Mouse (Mus musculus): Measurements from ENCODE around the gene Slc6a6. TPM values are rescaled to one million over a fixed set of nuclear protein-coding genes. Genes with fewer than 3 reads are reported as not detected.

Slc6a6 gene
- total and polyA plus RNA-seq, 3 experiments: 28.4 to 56.0 (median 31.3) TPM

GRCm38 (mm10) chr6:91655244-91655643 is 28.6 kb upstream of the Slc6a6 start:
- H3K27ac ChIP-seq (ENCODE audit: insufficient read depth, low read depth): no peak overlapping the region
- peaks cover 2 to 27% of the 10 kb centered on the region in 2 experiments; a peak in 3 of 4 replicates for H3K4me1 ChIP-seq (ENCODE audit: control insufficient read depth in 1 of 2, insufficient read depth in 2 of 2)
- TF ChIP-seq TBP (conservative IDR thresholded peaks at IDR 0.05; ENCODE audit: low read depth, low read length) (no peak), SIN3A (IDR thresholded peaks at IDR 0.05; ENCODE audit: low read length) (no peak), NELFE (IDR thresholded peaks at IDR 0.05; ENCODE audit: low read depth, low read length) (no peak), MAZ (IDR thresholded peaks at IDR 0.05; ENCODE audit: low read depth, low read length) (no peak), USF1 (IDR thresholded peaks at IDR 0.05; ENCODE audit: low read depth, low read length) (no peak), MEF2A (IDR thresholded peaks at IDR 0.05; ENCODE audit: borderline replicate concordance, low read depth, low read length) (no peak), MXI1 (IDR thresholded peaks at IDR 0.05; ENCODE audit: low read depth, low read length) (no peak), MYC (IDR thresholded peaks at IDR 0.05; ENCODE audit: low read depth, low read length) (no peak), JUN (IDR thresholded peaks at IDR 0.05; ENCODE audit: insufficient read depth, low read depth, low read length) (no peak), POLR2AphosphoS2 (IDR thresholded peaks at IDR 0.05; ENCODE audit: low read depth, low read length) (no peak), USF2 (conservative IDR thresholded peaks at IDR 0.05; ENCODE audit: low read depth, low read length) (no peak), ZC3H11A (IDR thresholded peaks at IDR 0.05; ENCODE audit: low read depth, low read length) (no peak), MAFK (IDR thresholded peaks at IDR 0.05; ENCODE audit: insufficient replicate concordance, low read length) (no peak), GABPA (IDR thresholded peaks at IDR 0.05; ENCODE audit: insufficient replicate concordance, low read depth, low read length) (no peak), RAD21 (IDR thresholded peaks at IDR 0.05; ENCODE audit: low read depth, low read length) (no peak), KAT2A (IDR thresholded peaks at IDR 0.05; ENCODE audit: insufficient replicate concordance, low read length) (no peak), HCFC1 (IDR thresholded peaks at IDR 0.05; ENCODE audit: low read depth, low read length) (no peak), PAX5 (IDR thresholded peaks at IDR 0.05; ENCODE audit: low read length) (no peak), ZKSCAN1 (IDR thresholded peaks at IDR 0.05; ENCODE audit: borderline replicate concordance, low read depth, low read length) (no peak), CTCF (conservative IDR thresholded peaks at IDR 0.05 in 1 of 2, IDR thresholded peaks at IDR 0.05 in 1 of 2; ENCODE audit: low read depth in 2 of 2, low read length in 2 of 2) (no peak)
- no peaks in the 10 kb centered on the region for H3K36me3 ChIP-seq (replicated peaks in 1 of 2; ENCODE audit: control insufficient read depth in 1 of 2, insufficient read depth in 1 of 2, low read length in 1 of 2)
- H3K9me3 ChIP-seq (replicated peaks; ENCODE audit: low read length): no peaks in the 10 kb centered on the region
- no peaks in the 10 kb centered on the region for H3K27me3 ChIP-seq (replicated peaks)
- dilution Hi-C loops (cut with MboI; ENCODE audit: extremely low pct_ligation_motif_present, extremely low pct_unique_long_range_greater_than_20kb, low sequenced_read_pairs): no loop called here
- no peak overlapping the region for H3K4me3 ChIP-seq (replicated peaks in 1 of 3; ENCODE audit: low read depth in 2 of 3, low read length in 2 of 3, poor library complexity in 1 of 3)
- H3K4me2 ChIP-seq (ENCODE audit: insufficient read depth, low read depth, poor library complexity, severe bottlenecking): no peak overlapping the region
- H3K79me2 ChIP-seq (replicated peaks; ENCODE audit: control insufficient read depth, extremely low read depth, insufficient read depth, poor library complexity, severe bottlenecking): no peaks in the 10 kb centered on the region
- DNase-seq (ENCODE audit: extremely low read depth): no peak
- in situ Hi-C loops (cut with MboI; ENCODE audit: low pct_ligation_motif_present, low pct_unique_long_range_greater_than_20kb, low sequenced_read_pairs): no loop called here
- no peak overlapping the region for H3K9ac ChIP-seq (ENCODE audit: insufficient read depth, low read depth)

- H3K36me3 ChIP-seq (replicated peaks in 1 of 2; ENCODE audit: control insufficient read depth in 1 of 2, insufficient read depth in 1 of 2, low read length in 1 of 2): no peaks in the 10 kb centered on the region
- TF ChIP-seq HCFC1 (IDR thresholded peaks at IDR 0.05; ENCODE audit: low read depth, low read length): no peak
- no peak for TF ChIP-seq CHD1 (IDR thresholded peaks at IDR 0.05; ENCODE audit: low read depth, low read length)
- TF ChIP-seq RAD21 (IDR thresholded peaks at IDR 0.05; ENCODE audit: low read depth, low read length): no peak
- no peak for TF ChIP-seq ZMIZ1 (IDR thresholded peaks at IDR 0.05; ENCODE audit: low read depth, low read length)
- TF ChIP-seq SMC3 (IDR thresholded peaks at IDR 0.05; ENCODE audit: low read depth, low read length): no peak
- H3K79me2 ChIP-seq (replicated peaks; ENCODE audit: control insufficient read depth, extremely low read depth, insufficient read depth, poor library complexity, severe bottlenecking): no peaks in the 10 kb centered on the region
- no peak for DNase-seq (ENCODE audit: extremely low read depth)
- no peak overlapping the region for H3K9ac ChIP-seq (ENCODE audit: insufficient read depth, low read depth)
- no peak overlapping the region for H3K4me3 ChIP-seq (replicated peaks in 1 of 3; ENCODE audit: low read depth in 2 of 3, low read length in 2 of 3, poor library complexity in 1 of 3)
- in situ Hi-C loops (cut with MboI; ENCODE audit: low pct_ligation_motif_present, low pct_unique_long_range_greater_than_20kb, low sequenced_read_pairs) (no loop called here), dilution Hi-C loops (cut with MboI; ENCODE audit: extremely low pct_ligation_motif_present, extremely low pct_unique_long_range_greater_than_20kb, low sequenced_read_pairs) (no loop called here)
- H3K9me3 ChIP-seq (replicated peaks; ENCODE audit: low read length): no peaks in the 10 kb centered on the region
- H3K27ac ChIP-seq (ENCODE audit: insufficient read depth, low read depth): no peak overlapping the region
- no peak overlapping the region for H3K4me2 ChIP-seq (ENCODE audit: insufficient read depth, low read depth, poor library complexity, severe bottlenecking)
- H3K4me1 ChIP-seq (ENCODE audit: control insufficient read depth in 1 of 2, insufficient read depth in 2 of 2): peaks cover 2 to 33% of the 10 kb centered on the region in 2 experiments; a peak in 3 of 4 replicates
- no peaks in the 10 kb centered on the region for H3K27me3 ChIP-seq (replicated peaks)
These were observed 27.9 kb upstream of the Slc6a6 start for GRCm38 (mm10) chr6:91655874-91656433.
